Mouse (Mus musculus) MEL (cell line): ENCODE measurements around the gene Rapgef1. TPM values are rescaled to one million over a fixed set of nuclear protein-coding genes. Genes with fewer than 3 reads are reported as not detected.

ENCODE experiments used
- DNase-seq: peaks from one replicate; pipeline ENCODE4 v3.0.0; 2011; ENCODE audit warnings: low read depth, low spot score
- H3K27ac ChIP-seq: 2 replicates; pipeline ENCODE4 v1.5.1; 2012; ENCODE audit warnings: low read depth, mild to moderate bottlenecking, control low read depth, low read length, moderate library complexity; ENCODE audit not compliant: control insufficient read depth
- H3K27me3 ChIP-seq, 2 experiments: fragments of 150-350 bp in 1 of 2; sonication (generic) in 1 of 2; 2 replicates each; pipeline ENCODE4 v1.6.1; 2012; ENCODE audit warnings: low read length in 2 of 2, mild to moderate bottlenecking in 2 of 2, improper control_type of control experiment in 1 of 2, moderate library complexity in 1 of 2; ENCODE audit not compliant: insufficient read depth in 2 of 2, control insufficient read depth in 1 of 2
- H3K36me3 ChIP-seq, 2 experiments: 2 replicates each; pipeline ENCODE4 v1.6.1; 2012 to 2014; ENCODE audit warnings: low read length in 2 of 2, improper control_type of control experiment in 1 of 2, inconsistent platforms in 1 of 2, mild to moderate bottlenecking in 1 of 2; ENCODE audit not compliant: insufficient read depth in 2 of 2, control insufficient read depth in 1 of 2
- H3K4me1 ChIP-seq, 2 experiments: fragments of 150-350 bp in 1 of 2; sonication (generic) in 1 of 2; 2 replicates each; pipeline ENCODE4 v1.6.1; 2012; ENCODE audit warnings: low read length in 2 of 2, improper control_type of control experiment in 1 of 2, mild to moderate bottlenecking in 1 of 2; ENCODE audit not compliant: insufficient read depth in 2 of 2, control insufficient read depth in 1 of 2
- H3K4me3 ChIP-seq, 2 experiments: fragments of 150-350 bp in 1 of 2; sonication (generic) in 1 of 2; 2 replicates each; pipeline ENCODE4 v1.5.1; 2012; ENCODE audit warnings: low read depth in 2 of 2, low read length in 2 of 2, mild to moderate bottlenecking in 2 of 2, moderate library complexity in 2 of 2, control low read depth in 1 of 2, improper control_type of control experiment in 1 of 2; ENCODE audit not compliant: control insufficient read depth in 1 of 2, insufficient read depth in 1 of 2
- H3K79me2 ChIP-seq: 2 replicates; pipeline ENCODE4 v1.6.1; 2012; ENCODE audit warnings: mild to moderate bottlenecking, low read length, moderate library complexity; ENCODE audit not compliant: control insufficient read depth, poor library complexity, insufficient read depth
- H3K9ac ChIP-seq: 2 replicates; pipeline ENCODE4 v1.6.1; 2012; ENCODE audit warnings: low read depth, mild to moderate bottlenecking, control low read depth, low read length, moderate library complexity; ENCODE audit not compliant: control insufficient read depth, poor library complexity, severe bottlenecking
- H3K9me3 ChIP-seq: fragments of 150-350 bp; sonication (generic); replicated peaks from 2 replicates; pipeline ENCODE4 v1.6.1; 2012; ENCODE audit warnings: mild to moderate bottlenecking, low read length, improper control_type of control experiment, moderate library complexity; ENCODE audit not compliant: insufficient read depth
- CHD2 ChIP-seq: IDR thresholded peaks from 2 replicates; pipeline ENCODE4 v1.6.1; 2011; ENCODE audit warnings: low read length, improper control_type of control experiment
- CTCF ChIP-seq, 3 experiments: IDR thresholded peaks in 2 of 3; conservative IDR thresholded peaks in 1 of 3; 2 replicates each; pipeline ENCODE4 v1.5.1; 2011 to 2012; ENCODE audit warnings: low read length in 3 of 3, low read depth in 2 of 3, mild to moderate bottlenecking in 2 of 3, improper control_type of control experiment in 1 of 3, inconsistent platforms in 1 of 3, mixed read lengths in 1 of 3, moderate library complexity in 1 of 3; ENCODE audit not compliant: control insufficient read depth in 1 of 3, insufficient read depth in 1 of 3, poor library complexity in 1 of 3, severe bottlenecking in 1 of 3
- GABPA ChIP-seq: IDR thresholded peaks from 2 replicates; pipeline ENCODE4 v1.6.1; 2012; ENCODE audit warnings: low read depth, mild to moderate bottlenecking, inconsistent platforms, low read length, improper control_type of control experiment, moderate library complexity
- JUND ChIP-seq: IDR thresholded peaks from 2 replicates; pipeline ENCODE4 v1.6.1; 2011; ENCODE audit warnings: low read depth, mild to moderate bottlenecking, improper control_type of control experiment, low read length
- MEF2A ChIP-seq: IDR thresholded peaks from 2 replicates; pipeline ENCODE4 v1.6.1; 2014; ENCODE audit warnings: low read depth, mild to moderate bottlenecking, inconsistent platforms, low read length, improper control_type of control experiment; ENCODE audit not compliant: poor library complexity, insufficient replicate concordance, severe bottlenecking; ENCODE audit errors: extremely low read depth
- NELFE ChIP-seq: IDR thresholded peaks from 2 replicates; pipeline ENCODE4 v1.6.1; 2011; ENCODE audit warnings: low read depth, low read length, improper control_type of control experiment
- POLR2A ChIP-seq, 2 experiments: IDR thresholded peaks; 2 replicates each; pipeline ENCODE4 v1.6.1; 2011 to 2012; ENCODE audit warnings: low read length in 2 of 2, mild to moderate bottlenecking in 2 of 2, control low read depth in 1 of 2, improper control_type of control experiment in 1 of 2, low read depth in 1 of 2, moderate library complexity in 1 of 2; ENCODE audit not compliant: control insufficient read depth in 1 of 2, insufficient read depth in 1 of 2, poor library complexity in 1 of 2
- SMC3 ChIP-seq: IDR thresholded peaks from 2 replicates; pipeline ENCODE4 v1.6.1; 2011; ENCODE audit warnings: low read depth, low read length, improper control_type of control experiment
- TAL1 ChIP-seq: IDR thresholded peaks from 2 replicates; pipeline ENCODE4 v1.6.1; 2012; ENCODE audit warnings: mild to moderate bottlenecking, inconsistent platforms, low read length, moderate library complexity, mixed read lengths
- TCF12 ChIP-seq: IDR thresholded peaks from 2 replicates; pipeline ENCODE4 v1.6.1; 2014; ENCODE audit warnings: low read depth, mild to moderate bottlenecking, inconsistent platforms, low read length, improper control_type of control experiment, moderate library complexity
- UBTF ChIP-seq: IDR thresholded peaks from 2 replicates; pipeline ENCODE4 v1.6.1; 2012; ENCODE audit warnings: low read depth, mild to moderate bottlenecking, inconsistent platforms, low read length, improper control_type of control experiment, moderate library complexity, borderline replicate concordance; ENCODE audit not compliant: insufficient read depth
- polyA plus RNA-seq, 2 experiments: library from polyadenylated mRNA; stranded (reverse) in 1 of 2; unstranded in 1 of 2; fragments of >175 nt in 1 of 2; fragments of >200 nt in 1 of 2; gene quantifications; 2 replicates each; pipeline versions ENCODE4 v1.2.1 to v1.2.4; 2012; ENCODE audit warnings: low replicate concordance in 2 of 2, low read depth in 1 of 2; ENCODE audit not compliant: insufficient read length in 2 of 2, insufficient read depth in 1 of 2, missing spikeins in 1 of 2
- total RNA-seq: library from RNA; depleted of rRNA; stranded (reverse); fragments of 300-350 nt; gene quantifications from 2 replicates; pipeline ENCODE4 v1.2.3, GENCODE M21; 2012

The Rapgef1 gene
- total and polyA plus RNA-seq, 3 experiments: 57.2 to 88.3 (median 77.0) TPM

GRCm38 (mm10) chr2:29661751-29662191, 42.3 kb downstream of the Rapgef1 start (continued):
- TF ChIP-seq CHD2 (no peak), SMC3 (no peak)

- H3K79me2 ChIP-seq: peaks cover 12% of the 10 kb centered on the region; the same call in 1 of the 2 replicates
- H3K4me3 ChIP-seq: no peak overlapping the region
- TF ChIP-seq UBTF: no peak
- TF ChIP-seq TCF12: no peak
- TF ChIP-seq NELFE: no peak
- no peak for TF ChIP-seq GABPA
- TF ChIP-seq JUND: no peak
- no peak for TF ChIP-seq MEF2A
- H3K4me1 ChIP-seq: peaks cover 16 to 38% of the 10 kb centered on the region in 2 experiments
- peaks cover 0 to 22% of the 10 kb centered on the region in 2 experiments; a peak in 3 of 4 replicates for H3K36me3 ChIP-seq
- no peak overlapping the region for H3K9ac ChIP-seq
- no peaks in the 10 kb centered on the region for H3K27me3 ChIP-seq
- no peak for DNase-seq
- no peaks in the 10 kb centered on the region for H3K9me3 ChIP-seq
- H3K27ac ChIP-seq: no peak overlapping the region
Observed at GRCm38 (mm10) chr2:29663260-29663877, 43.8 kb downstream of the Rapgef1 start.

DNA sequence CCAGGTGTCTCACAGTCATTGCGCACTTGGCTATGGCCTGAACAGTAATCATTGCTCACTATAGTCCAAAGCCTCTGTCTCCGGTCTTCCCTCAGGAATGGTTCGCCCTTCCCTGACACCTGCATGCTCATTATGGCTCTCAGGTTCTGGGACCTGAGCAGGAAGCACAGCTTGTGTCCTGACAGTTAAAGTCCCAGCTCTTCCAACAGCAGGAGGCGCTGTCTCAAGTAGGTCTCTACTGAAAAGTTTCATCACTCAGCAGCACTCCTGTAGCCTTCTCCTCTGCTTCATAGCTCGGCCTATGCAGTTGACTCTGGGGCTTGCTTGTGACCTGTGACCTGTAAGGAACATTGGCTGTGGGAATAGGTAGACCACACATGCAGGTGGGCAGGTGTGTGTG, 45.9 kb downstream of the Rapgef1 start:
- TF ChIP-seq CTCF (IDR thresholded peaks at IDR 0.05 in 2 of 3, conservative IDR thresholded peaks at IDR 0.05 in 1 of 3; ENCODE audit: control insufficient read depth in 1 of 3, insufficient read depth in 1 of 3, low read depth in 2 of 3, low read length in 3 of 3, poor library complexity in 1 of 3, severe bottlenecking in 1 of 3) (peak; percentile 49 to 68 (median 62)), POLR2A (IDR thresholded peaks at IDR 0.05; ENCODE audit: control insufficient read depth in 1 of 2, insufficient read depth in 1 of 2, low read depth in 1 of 2, low read length in 2 of 2, poor library complexity in 1 of 2) (no peak), SMC3 (0 out of 2 replicates have a peak, but pooled peaks have one; percentile 14)
- H3K27me3 ChIP-seq: no peaks in the 10 kb centered on the region
- peaks cover 33 to 43% of the 10 kb centered on the region in 2 experiments for H3K4me1 ChIP-seq
- H3K36me3 ChIP-seq: peaks cover 0 to 34% of the 10 kb centered on the region in 2 experiments; a peak in 3 of 4 replicates
- peaks cover 12% of the 10 kb centered on the region; the same call in 1 of the 2 replicates for H3K79me2 ChIP-seq
- no peak overlapping the region for H3K4me3 ChIP-seq
- no peak overlapping the region for H3K9ac ChIP-seq
- DNase-seq: peak; percentile 59
- H3K9me3 ChIP-seq: no peaks in the 10 kb centered on the region
- H3K27ac ChIP-seq: no peak overlapping the region

DNA sequence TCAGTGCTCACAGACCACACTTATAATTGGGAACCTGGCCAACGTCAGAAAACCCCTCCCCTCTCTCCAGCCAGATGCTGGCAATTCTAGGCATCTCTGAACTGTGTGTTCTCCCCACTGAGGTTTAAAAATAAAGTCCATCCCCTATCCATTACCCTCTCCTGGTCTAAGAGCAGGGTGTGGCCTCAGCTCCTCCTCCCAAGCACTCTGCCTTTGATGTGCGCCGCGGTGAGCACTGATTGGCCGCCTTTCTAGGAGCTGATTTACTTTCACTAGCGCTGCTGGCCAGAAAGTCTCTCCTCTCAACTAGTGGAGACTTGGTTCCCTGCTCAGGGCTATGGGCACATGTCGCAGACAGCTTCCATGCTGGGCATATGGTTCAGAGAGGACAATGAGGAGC, 47.1 kb downstream of the Rapgef1 start:
- H3K27me3 ChIP-seq: no peaks in the 10 kb centered on the region
- TF ChIP-seq TCF12 (no peak), TAL1 (peak; percentile 25; the same call in 1 of the 2 replicates)
- H3K9me3 ChIP-seq: no peaks in the 10 kb centered on the region
- H3K36me3 ChIP-seq: peaks cover 0 to 30% of the 10 kb centered on the region in 2 experiments; a peak in 3 of 4 replicates
- H3K4me3 ChIP-seq: no peak overlapping the region
- peaks cover 12% of the 10 kb centered on the region; the same call in 1 of the 2 replicates for H3K79me2 ChIP-seq
- H3K4me1 ChIP-seq: peaks cover 35 to 37% of the 10 kb centered on the region in 2 experiments
- H3K9ac ChIP-seq: no peak overlapping the region
- no peak overlapping the region for H3K27ac ChIP-seq
- DNase-seq: peak; percentile 26
